In genomic region chr8:6606854-6607535, GRCm38 (mm10) we compare ENCODE assay signal across 8 mouse cellular contexts.
A peak's percentile ranks its signal among the peaks of the same experiment; 100 is the strongest.
DNase-seq lines count a peak whose midpoint lies in the region; ATAC-seq lines count a peak whose summit lies in the region.

No protein-coding gene starts in this region.

- no peaks in the 10 kb centered on the region for H3K36me3 ChIP-seq in liver, embryonic 13.5 days
- H3K36me3 ChIP-seq in kidney, embryonic 14.5 days (ENCODE audit: control insufficient read depth, insufficient read depth, low read length), result no peaks in the 10 kb centered on the region

- no peak overlapping the region for H3K4me3 ChIP-seq in liver, embryonic 13.5 days (replicated peaks)
- no peak overlapping the region for H3K4me3 ChIP-seq in kidney, embryonic 14.5 days (ENCODE audit: low read length)

- H3K27ac ChIP-seq in liver, embryonic 13.5 days, result no peak overlapping the region
- no peak overlapping the region for H3K27ac ChIP-seq in kidney, embryonic 14.5 days (ENCODE audit: low read depth, low read length)

- ATAC-seq in liver, embryonic 13.5 days (ENCODE audit: low read depth), result no peak
- ATAC-seq in kidney, embryonic 14.5 days (ENCODE audit: low FRiP score, low TSS enrichment), result no peak

- 0 out of 2 replicates have a peak overlapping the region, but pooled peaks have one; percentile 8 for H3K4me2 ChIP-seq in liver, embryonic 13.5 days
- no peak overlapping the region for H3K4me2 ChIP-seq in kidney, embryonic 14.5 days (replicated peaks; ENCODE audit: low read depth, low read length)

- DNase-seq in right cerebral cortex, adult 2 months (ENCODE audit: low spot score in 2 of 2), result peak; percentile 18 to 22
- DNase-seq in right cerebral cortex, postnatal 14 days, result no peak
- DNase-seq in frontal cortex, postnatal 36 days (ENCODE audit: low spot score in 2 of 2), result peak; percentile 6 to 29
- DNase-seq in liver, embryonic 13.5 days, result no peak
- peak; percentile 41 for DNase-seq in telencephalon, adult 2 months (ENCODE audit: low read depth, low spot score)
- no peak for DNase-seq in ovary, adult 18-20 months (ENCODE audit: low spot score)
- DNase-seq in kidney, adult 18-20 months, result no peak

- H3K9ac ChIP-seq in liver, embryonic 13.5 days, result no peak overlapping the region
- no peak overlapping the region for H3K9ac ChIP-seq in kidney, embryonic 14.5 days (ENCODE audit: low read depth, low read length)

- whole genome bisulfite sequencing in liver, embryonic 13.5 days (ENCODE audit: insufficient replicate concordance), result 4% methylated on average over 9 of the region's 9 CpGs
- WGBS in kidney, embryonic 14.5 days, result 34% methylated on average over 9 of the region's 9 CpGs

- H3K4me1 ChIP-seq in liver, embryonic 13.5 days (replicated peaks), result 0 out of 2 replicates have a peak, but pooled peaks cover 3% of the 10 kb centered on the region
- H3K4me1 ChIP-seq in kidney, embryonic 14.5 days (ENCODE audit: control insufficient read depth, insufficient read depth, low read length), result no peaks in the 10 kb centered on the region

- no peaks in the 10 kb centered on the region for H3K9me3 ChIP-seq in liver, embryonic 13.5 days (replicated peaks)
- no peaks in the 10 kb centered on the region for H3K9me3 ChIP-seq in kidney, embryonic 14.5 days (ENCODE audit: control insufficient read depth, low read length)

- H3K27me3 ChIP-seq in liver, embryonic 13.5 days, result no peaks in the 10 kb centered on the region
- H3K27me3 ChIP-seq in kidney, embryonic 14.5 days (ENCODE audit: control insufficient read depth, insufficient read depth, low read length), result no peaks in the 10 kb centered on the region

Comparison
In these comparisons a context has a peak if more than half of its experiments do, and no peak if none do; other contexts are left out.
1. DNase-seq: peak in right cerebral cortex, adult 2 months (2 of 2), frontal cortex, postnatal 36 days (2 of 2) and telencephalon, adult 2 months (single experiment); none in right cerebral cortex, postnatal 14 days (single experiment), liver, embryonic 13.5 days (single experiment), ovary, adult 18-20 months (single experiment) and kidney, adult 18-20 months (single experiment).